Mouse (Mus musculus): ENCODE measurements around the gene Hmgcr. TPM values are rescaled to one million over a fixed set of nuclear protein-coding genes. Genes with fewer than 3 reads are reported as not detected.
"Not testable (repeated sequence)": the region's sequence is repeated elsewhere in the genome, so short reads cannot be mapped to it uniquely, and the experiment has no call there.

The Hmgcr gene
- polyA plus RNA-seq, 1 experiment from 2014 or later = 178 TPM

DNA sequence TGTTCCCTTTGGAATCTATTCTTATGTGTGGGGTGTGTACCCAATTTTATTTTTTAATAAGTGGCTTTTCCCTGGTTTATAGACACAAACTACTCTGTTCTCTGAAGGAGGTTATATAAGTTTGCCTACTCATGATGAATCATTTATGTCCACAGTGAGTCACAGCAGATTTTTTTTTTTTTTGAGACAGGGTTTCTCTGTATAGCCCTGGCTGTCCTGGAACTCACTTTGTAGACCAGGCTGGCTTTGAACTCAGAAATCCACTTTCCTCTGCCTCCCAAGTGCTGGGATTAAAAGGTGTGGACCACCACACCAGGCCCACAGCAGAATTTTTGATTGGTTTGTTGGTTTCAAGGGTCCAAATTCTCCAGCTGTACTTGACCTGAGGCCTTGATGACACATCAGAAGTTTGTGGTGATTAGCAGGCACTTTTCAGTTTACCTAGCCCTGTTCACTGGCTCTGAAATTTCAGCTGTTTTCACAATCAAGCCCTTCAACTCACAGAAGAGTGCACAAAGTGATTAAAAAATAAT, 10.4 kb upstream of the Hmgcr start:
- no peak overlapping the region for H3K4me3 ChIP-seq (replicated peaks)
- no peak overlapping the region for H3K9ac ChIP-seq (replicated peaks)
- no peaks in the 10 kb centered on the region for H3K4me1 ChIP-seq (replicated peaks)
- no peaks in the 10 kb centered on the region for H3K36me3 ChIP-seq
- H3K27ac ChIP-seq = no peak overlapping the region
- H3K9me3 ChIP-seq = no peaks in the 10 kb centered on the region
- ATAC-seq = no peak
- no peak overlapping the region for H3K4me2 ChIP-seq (replicated peaks)
- no peaks in the 10 kb centered on the region for H3K27me3 ChIP-seq

GRCm38 (mm10) chr13:96680163-96681087, 9.7 kb upstream of the Hmgcr start:
- H3K36me3 ChIP-seq = no peaks in the 10 kb centered on the region
- H3K9ac ChIP-seq (replicated peaks) = no peak overlapping the region
- no peak overlapping the region for H3K27ac ChIP-seq
- no peak for ATAC-seq
- no peak overlapping the region for H3K4me3 ChIP-seq (replicated peaks)
- H3K4me1 ChIP-seq (replicated peaks) = no peaks in the 10 kb centered on the region
- no peaks in the 10 kb centered on the region for H3K27me3 ChIP-seq
- H3K4me2 ChIP-seq (replicated peaks) = no peak overlapping the region
- WGBS = 83% methylated on average over 9 of the region's 9 CpGs
- H3K9me3 ChIP-seq = no peaks in the 10 kb centered on the region

GRCm38 (mm10) chr13:96678616-96679015, 7.9 kb upstream of the Hmgcr start:
- H3K9ac ChIP-seq (replicated peaks) = no peak overlapping the region
- H3K27ac ChIP-seq = no peak overlapping the region
- H3K4me1 ChIP-seq (replicated peaks) = no peaks in the 10 kb centered on the region
- 84% methylated on average over 6 of the region's 6 CpGs for WGBS
- no peak overlapping the region for H3K4me3 ChIP-seq (replicated peaks)
- ATAC-seq = no peak
- no peaks in the 10 kb centered on the region for H3K9me3 ChIP-seq
- H3K4me2 ChIP-seq (replicated peaks) = no peak overlapping the region
- no peaks in the 10 kb centered on the region for H3K36me3 ChIP-seq
- H3K27me3 ChIP-seq = no peaks in the 10 kb centered on the region

- no peak overlapping the region for H3K4me3 ChIP-seq (replicated peaks)
Observed at GRCm38 (mm10) chr13:96677071-96677470, 6.3 kb upstream of the Hmgcr start.

GRCm38 (mm10) chr13:96675756-96676155, 5.0 kb upstream of the Hmgcr start:
- H3K4me3 ChIP-seq (replicated peaks) = no peak overlapping the region
- ATAC-seq = no peak
- no peaks in the 10 kb centered on the region for H3K27me3 ChIP-seq

More at GRCm38 (mm10) chr13:96677071-96677470, 6.3 kb upstream of the Hmgcr start:
- Histone ChIP-seq H3K4me2 (replicated peaks) (no peak overlapping the region), H3K36me3 (no peaks in the 10 kb centered on the region), H3K9me3 (no peaks in the 10 kb centered on the region), H3K27ac (no peak overlapping the region), H3K27me3 (no peaks in the 10 kb centered on the region), H3K4me1 (replicated peaks) (no peaks in the 10 kb centered on the region), H3K9ac (replicated peaks) (no peak overlapping the region)
- no peak for ATAC-seq
- WGBS = 84% methylated on average over 1 of the region's 1 CpGs

GRCm38 (mm10) chr13:96673817-96674216, 3.1 kb upstream of the Hmgcr start:
- Histone ChIP-seq H3K4me3 (replicated peaks) (no peak overlapping the region), H3K9me3 (no peaks in the 10 kb centered on the region), H3K4me1 (replicated peaks) (peaks cover 17% of the 10 kb centered on the region), H3K36me3 (no peaks in the 10 kb centered on the region), H3K27ac (no peak overlapping the region), H3K4me2 (replicated peaks) (no peak overlapping the region), H3K27me3 (no peaks in the 10 kb centered on the region), H3K9ac (replicated peaks) (no peak overlapping the region)
- no peak for ATAC-seq
- 86% methylated on average over 7 of the region's 7 CpGs for WGBS

More at GRCm38 (mm10) chr13:96675756-96676155, 5.0 kb upstream of the Hmgcr start:
- peaks cover 8% of the 10 kb centered on the region for H3K4me1 ChIP-seq (replicated peaks)
- no peaks in the 10 kb centered on the region for H3K9me3 ChIP-seq
- 85% methylated on average over 6 of the region's 6 CpGs for WGBS
- no peaks in the 10 kb centered on the region for H3K36me3 ChIP-seq
- no peak overlapping the region for H3K9ac ChIP-seq (replicated peaks)
- no peak overlapping the region for H3K4me2 ChIP-seq (replicated peaks)
- no peak overlapping the region for H3K27ac ChIP-seq

DNA sequence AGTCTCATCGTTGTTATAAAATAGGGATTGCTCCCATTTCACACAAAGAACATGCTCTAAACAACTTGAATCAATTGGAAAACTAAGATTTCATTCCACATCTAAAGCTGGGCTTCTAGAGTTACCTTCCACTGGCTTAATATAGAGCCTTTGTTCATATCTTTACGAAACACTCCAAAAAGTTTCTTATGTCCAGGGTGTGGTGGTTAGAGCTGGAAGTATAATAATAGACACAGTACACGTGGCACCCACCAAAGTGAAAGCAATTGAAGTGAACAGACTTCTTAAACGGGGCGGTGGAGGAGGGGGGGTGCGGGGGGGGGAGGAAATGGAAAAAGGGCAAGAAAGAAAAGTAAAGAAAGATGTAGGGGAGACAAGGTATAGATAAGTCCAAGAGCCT, 1.5 kb upstream of the Hmgcr start:
- peaks cover 33% of the 10 kb centered on the region for H3K4me1 ChIP-seq (replicated peaks)
- no peaks in the 10 kb centered on the region for H3K9me3 ChIP-seq
- 88% methylated on average over 6 of the region's 6 CpGs for WGBS
- H3K27me3 ChIP-seq = no peaks in the 10 kb centered on the region
- H3K27ac ChIP-seq = no peak overlapping the region
- no peak overlapping the region for H3K9ac ChIP-seq (replicated peaks)
- H3K4me3 ChIP-seq (replicated peaks) = no peak overlapping the region
- H3K4me2 ChIP-seq (replicated peaks) = no peak overlapping the region
- ATAC-seq = no peak
- no peaks in the 10 kb centered on the region for H3K36me3 ChIP-seq

DNA sequence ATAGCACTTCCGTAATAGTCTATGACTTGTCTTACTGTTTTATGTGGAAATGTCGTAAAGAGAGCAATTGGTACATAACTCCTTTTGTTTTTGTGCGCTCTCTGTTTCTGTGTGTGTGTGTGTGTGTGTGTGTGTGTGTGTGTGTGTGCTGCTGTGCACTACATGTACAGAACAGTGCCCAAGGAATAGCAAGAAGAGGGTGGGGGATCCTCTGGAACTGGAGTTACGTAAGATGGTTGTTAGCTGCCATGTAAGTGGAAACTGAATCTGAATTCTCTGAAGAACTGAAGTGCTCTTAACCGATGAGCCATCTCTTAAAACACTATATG, 1.1 kb upstream of the Hmgcr start:
- 92% methylated on average over 5 of the region's 5 CpGs for WGBS
- Histone ChIP-seq H3K9ac (replicated peaks) (no peak overlapping the region), H3K27ac (peak overlapping the region; percentile 99), H3K4me3 (replicated peaks) (no peak overlapping the region), H3K27me3 (no peaks in the 10 kb centered on the region), H3K9me3 (no peaks in the 10 kb centered on the region), H3K36me3 (no peaks in the 10 kb centered on the region), H3K4me1 (replicated peaks) (peaks cover 37% of the 10 kb centered on the region), H3K4me2 (replicated peaks) (no peak overlapping the region)
- no peak for ATAC-seq

GRCm38 (mm10) chr13:96671078-96671905, 556 bp upstream of the Hmgcr start:
- H3K36me3 ChIP-seq = peaks cover 4% of the 10 kb centered on the region
- H3K9me3 ChIP-seq = no peaks in the 10 kb centered on the region
- H3K9ac ChIP-seq (replicated peaks) = peak overlapping the region; percentile 58
- H3K4me1 ChIP-seq (replicated peaks) = peaks cover 42% of the 10 kb centered on the region
- H3K27me3 ChIP-seq = no peaks in the 10 kb centered on the region
- ATAC-seq = peak; percentile 11; the same call in 1 of the 2 replicates
- H3K4me2 ChIP-seq (replicated peaks) = peak overlapping the region; percentile 59
- H3K4me3 ChIP-seq (replicated peaks) = peak overlapping the region; percentile 99
- WGBS = 14% methylated on average over 31 of the region's 31 CpGs
- H3K27ac ChIP-seq = peak overlapping the region; percentile 99

DNA sequence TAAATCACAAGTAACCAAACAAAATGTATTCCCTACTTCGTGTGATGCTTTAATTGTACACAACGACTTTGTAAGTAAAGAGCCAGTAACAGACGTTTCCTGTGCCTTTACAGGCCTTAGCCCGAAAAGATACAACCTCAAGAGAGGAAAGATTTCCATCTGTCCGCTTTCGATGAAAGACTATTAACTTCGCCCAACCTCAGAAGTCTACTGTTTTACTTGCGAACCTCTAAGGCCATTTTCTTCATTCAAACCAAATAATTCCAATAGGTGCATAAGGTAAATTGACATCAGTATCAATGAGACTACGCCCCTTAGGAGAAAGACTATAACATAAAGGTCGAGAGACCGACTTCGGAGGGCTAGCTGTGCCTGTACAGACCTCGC, 724 bp downstream of the Hmgcr start:
- Histone ChIP-seq H3K27me3 (no peaks in the 10 kb centered on the region), H3K9ac (replicated peaks) (peak overlapping the region; percentile 99), H3K36me3 (peaks cover 14% of the 10 kb centered on the region), H3K4me2 (replicated peaks) (peak overlapping the region; percentile 91), H3K4me3 (replicated peaks) (peak overlapping the region; percentile 99), H3K4me1 (replicated peaks) (peaks cover 46% of the 10 kb centered on the region), H3K9me3 (no peaks in the 10 kb centered on the region), H3K27ac (peak overlapping the region; percentile 99)
- WGBS = 3% methylated on average over 13 of the region's 13 CpGs
- no peak for ATAC-seq

DNA sequence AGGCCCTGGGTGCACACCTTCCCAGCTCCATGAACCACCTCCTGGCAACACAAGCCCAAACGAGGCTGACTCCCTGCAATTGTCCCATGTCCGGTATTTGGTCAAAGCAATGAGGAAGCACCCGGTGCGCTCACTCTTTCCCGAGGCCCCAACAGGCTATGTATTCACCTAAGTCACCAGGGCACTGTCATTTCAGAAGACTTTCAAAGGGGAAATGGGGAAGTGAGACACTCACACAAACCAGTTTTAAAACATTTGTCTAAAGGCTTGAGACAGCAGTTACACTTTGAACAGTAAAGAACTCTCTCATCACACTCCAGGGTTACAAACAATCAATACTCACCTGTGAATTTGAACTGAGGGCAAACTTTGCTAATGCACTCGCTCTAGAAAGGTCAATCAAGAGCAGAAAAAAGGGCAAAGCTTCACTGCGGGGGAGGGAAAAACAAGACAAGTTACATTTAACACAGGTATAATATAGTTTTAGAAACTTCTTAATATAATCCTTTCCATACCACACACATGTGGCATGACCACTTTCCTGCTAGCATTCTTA, 6.2 kb downstream of the Hmgcr start:
- Histone ChIP-seq H3K4me1 (replicated peaks) (peaks cover 50% of the 10 kb centered on the region), H3K4me2 (replicated peaks) (no peak overlapping the region), H3K4me3 (replicated peaks) (no peak overlapping the region), H3K36me3 (peaks cover 64% of the 10 kb centered on the region), H3K27me3 (no peaks in the 10 kb centered on the region), H3K9me3 (no peaks in the 10 kb centered on the region), H3K9ac (replicated peaks) (no peak overlapping the region), H3K27ac (no peak overlapping the region)
- 98% methylated on average over 7 of the region's 7 CpGs for WGBS
- no peak for ATAC-seq

DNA sequence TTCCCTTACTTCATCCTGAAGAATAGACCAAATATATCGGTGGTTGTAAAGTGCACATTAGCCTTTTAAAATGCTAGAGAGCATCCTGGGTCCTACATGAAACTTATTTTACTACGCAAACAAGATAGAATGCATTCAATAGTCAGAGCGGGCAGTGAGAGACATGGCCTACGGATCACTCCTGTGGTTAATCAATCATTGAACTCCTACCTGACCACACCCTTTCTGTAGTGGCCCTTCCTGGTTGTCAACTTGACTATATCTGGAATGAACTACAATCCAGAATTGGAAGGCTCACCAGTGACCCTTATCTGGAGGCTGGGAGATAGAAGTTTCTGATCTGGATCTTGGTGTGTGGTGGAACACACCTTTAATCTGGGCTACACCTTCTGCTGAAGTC, 7.6 kb downstream of the Hmgcr start:
- not testable (repeated sequence) for H3K27ac ChIP-seq; H3K27me3 ChIP-seq; H3K4me2 ChIP-seq (replicated peaks); ATAC-seq; H3K9ac ChIP-seq (replicated peaks); H3K4me3 ChIP-seq (replicated peaks); H3K9me3 ChIP-seq
- WGBS = 97% methylated on average over 4 of the region's 4 CpGs
- Histone ChIP-seq H3K4me1 (replicated peaks) (peaks cover 36% of the 10 kb centered on the region), H3K36me3 (peaks cover 78% of the 10 kb centered on the region)

Data from midbrain, embryonic 13.5 days (tissue).